Mouse (Mus musculus) megakaryocyte-erythroid progenitor cell, adult 5-6 weeks (primary cell): ENCODE measurements at regions not wholly inside any gene's neighbourhood (a gene's known extent, or its start where the extent isn't known, plus 50 kb on each side); places are given as distances from the start of the nearest gene placed in this dataset.
"Not testable (repeated sequence)": the region's sequence is repeated elsewhere in the genome, so short reads cannot be mapped to it uniquely, and the experiment has no call there.

Source experiments
- ATAC-seq: replicated peaks from 2 replicates; pipeline ENCODE4 v1.8.0; 2016; ENCODE audit warnings: mild to moderate bottlenecking, inconsistent platforms; ENCODE audit not compliant: severe bottlenecking, poor library complexity, low FRiP score, low TSS enrichment

DNA sequence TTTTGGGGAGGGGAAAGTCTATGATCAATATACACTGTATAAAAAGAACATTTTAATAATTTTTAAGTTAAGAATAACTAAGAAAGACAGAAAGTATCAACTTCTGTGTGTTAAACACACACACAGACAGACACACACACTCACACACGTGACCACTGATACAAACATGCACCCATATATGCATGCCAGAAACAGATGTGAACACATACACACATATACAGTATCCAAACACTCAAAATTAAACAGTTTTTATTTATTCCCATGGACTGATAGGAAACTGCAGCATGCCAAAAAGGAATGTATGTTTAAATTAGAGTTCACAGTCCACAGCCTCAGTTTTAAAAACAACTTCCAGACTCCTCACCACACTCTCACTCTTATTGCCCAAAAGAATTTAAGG lies 203.4 kb upstream of the Tbl1x start:
- ATAC-seq = no peak

DNA sequence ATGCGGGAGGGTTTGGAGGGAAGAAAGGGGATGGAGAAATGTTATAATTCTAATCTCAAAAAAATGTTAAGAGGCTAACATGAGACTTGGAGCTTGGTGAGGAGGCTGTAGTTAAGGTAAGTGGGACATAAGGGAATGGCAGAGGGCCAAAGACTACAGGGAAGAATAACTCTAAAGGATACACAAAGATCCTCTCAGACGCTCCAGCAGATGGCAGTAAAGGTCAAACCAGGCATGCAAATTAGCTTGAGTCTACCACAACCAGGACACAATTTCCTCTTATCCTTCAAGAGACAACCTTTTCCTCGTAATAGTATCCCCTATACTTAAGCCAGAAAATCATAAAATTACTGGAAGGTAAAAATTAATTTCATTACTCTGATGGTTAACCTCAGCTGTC lies 196.4 kb upstream of the Tbl1x start:
- 0 out of 2 replicates have a peak, but pooled peaks have one; percentile 57 for ATAC-seq

DNA sequence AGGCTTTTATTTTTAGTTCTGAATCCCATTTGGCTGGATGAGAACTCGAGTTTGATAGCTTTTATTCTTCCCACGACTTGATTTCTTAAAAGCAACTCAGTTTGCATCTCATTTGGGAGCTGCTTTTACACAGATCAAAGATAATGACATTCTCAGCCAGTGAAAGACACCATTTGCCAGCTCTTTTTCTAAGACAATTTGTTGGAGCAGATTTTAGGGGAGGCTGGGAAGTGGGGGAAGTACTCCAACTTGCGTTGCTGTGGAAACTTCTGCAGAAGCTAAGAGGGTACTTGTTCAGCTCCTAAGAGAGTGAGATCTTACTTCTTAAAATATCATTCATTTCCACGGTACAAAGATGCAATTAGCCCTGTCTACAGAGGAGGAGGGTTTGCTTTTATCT lies 187.2 kb upstream of the Tbl1x start:
- ATAC-seq = no peak

DNA sequence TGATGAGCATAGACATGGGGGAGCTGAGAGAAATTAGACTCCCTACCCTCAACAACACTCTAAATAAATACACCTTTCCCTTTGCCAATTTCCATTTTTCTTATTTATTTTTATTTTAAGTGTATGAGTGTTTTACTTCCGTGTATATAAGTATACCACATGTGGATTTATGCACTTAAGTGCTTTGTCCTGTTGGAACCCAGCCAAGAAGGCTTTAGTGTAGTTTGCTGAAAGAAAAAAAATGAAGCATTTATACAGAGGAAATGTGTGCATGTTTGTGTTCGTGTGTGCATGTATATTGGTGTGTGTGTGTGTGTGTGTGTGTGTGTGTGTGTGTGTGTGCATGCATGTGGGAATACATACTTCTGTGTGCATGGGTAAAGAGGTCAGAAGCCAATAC lies 157.6 kb upstream of the Tbl1x start:
- no peak for ATAC-seq

DNA sequence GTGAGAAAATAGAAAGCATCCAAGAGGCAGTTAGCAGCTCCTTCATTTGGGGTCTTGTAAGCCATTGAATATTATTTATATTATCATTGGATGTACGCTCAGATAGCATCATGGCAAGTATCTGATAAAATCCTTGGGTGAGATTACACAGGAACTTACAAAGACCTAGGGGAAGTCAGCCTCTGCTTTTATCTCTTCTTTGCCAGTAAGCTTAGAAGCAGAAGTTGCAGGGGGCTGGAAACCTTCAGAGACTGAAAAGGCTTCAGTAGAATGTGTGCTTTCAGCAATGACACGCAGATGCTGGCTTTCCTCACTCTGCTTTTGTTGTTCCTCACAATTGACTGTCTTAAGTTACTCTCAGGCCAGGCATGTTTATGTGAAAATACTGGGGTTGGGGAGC lies 150.3 kb upstream of the Tbl1x start:
- ATAC-seq = no peak

DNA sequence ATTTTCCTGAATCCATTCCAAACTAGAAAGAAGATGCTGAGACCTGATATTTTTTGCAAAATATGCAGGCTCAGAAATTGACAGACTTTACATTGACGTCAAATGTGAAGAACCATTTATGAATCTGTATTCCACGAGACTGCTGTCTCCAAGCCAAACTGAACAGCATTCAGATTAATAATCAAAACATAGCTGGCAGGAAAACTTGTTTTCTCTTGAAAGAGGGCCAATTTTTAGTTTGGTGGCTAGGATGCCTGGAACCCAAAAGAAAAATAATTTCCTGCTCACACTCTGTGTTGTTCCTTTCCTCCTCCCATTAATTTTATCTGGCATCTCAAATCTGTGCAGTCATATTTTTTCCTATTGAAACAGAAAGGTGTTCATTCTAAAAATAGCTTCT lies 149.7 kb upstream of the Tbl1x start:
- no peak for ATAC-seq

DNA sequence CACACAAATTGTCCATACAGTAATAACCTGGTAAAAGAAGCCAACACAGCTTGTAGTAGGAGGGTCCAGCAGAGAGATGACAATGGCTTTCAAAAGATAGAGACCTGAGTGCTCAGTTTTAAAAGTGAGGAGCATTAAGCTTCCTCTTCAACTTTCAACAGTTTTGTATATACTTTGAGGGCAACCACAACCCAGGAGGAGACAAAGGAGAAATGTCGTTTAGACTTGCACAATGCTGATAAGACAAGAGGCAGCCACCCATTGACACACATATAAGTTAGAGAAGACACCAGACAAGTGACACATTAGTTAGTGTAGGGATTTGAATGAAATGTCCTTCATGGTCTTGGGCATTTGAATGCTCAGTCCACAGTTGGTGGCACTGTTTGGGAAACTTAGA lies 147.2 kb upstream of the Tbl1x start:
- ATAC-seq = peak; percentile 44

DNA sequence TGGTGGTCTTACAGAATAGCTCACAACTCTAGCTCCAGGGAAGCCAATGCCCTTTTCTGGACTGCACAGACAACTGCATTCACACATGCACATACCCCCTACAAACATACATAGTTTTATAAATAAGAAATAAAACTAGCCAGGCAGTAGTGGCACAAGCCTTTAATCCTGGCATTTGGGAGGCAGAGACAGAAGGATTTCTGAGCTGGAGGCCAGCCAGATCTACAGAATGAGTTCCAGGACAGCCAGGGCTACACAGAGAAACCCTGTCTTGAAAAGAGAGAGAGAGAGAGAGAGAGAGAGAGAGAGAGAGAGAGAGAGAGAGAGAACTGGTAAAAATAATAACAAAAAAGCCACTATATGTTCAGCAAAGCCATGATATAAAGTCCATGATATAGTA lies 143.5 kb upstream of the Tbl1x start:
- no peak for ATAC-seq

DNA sequence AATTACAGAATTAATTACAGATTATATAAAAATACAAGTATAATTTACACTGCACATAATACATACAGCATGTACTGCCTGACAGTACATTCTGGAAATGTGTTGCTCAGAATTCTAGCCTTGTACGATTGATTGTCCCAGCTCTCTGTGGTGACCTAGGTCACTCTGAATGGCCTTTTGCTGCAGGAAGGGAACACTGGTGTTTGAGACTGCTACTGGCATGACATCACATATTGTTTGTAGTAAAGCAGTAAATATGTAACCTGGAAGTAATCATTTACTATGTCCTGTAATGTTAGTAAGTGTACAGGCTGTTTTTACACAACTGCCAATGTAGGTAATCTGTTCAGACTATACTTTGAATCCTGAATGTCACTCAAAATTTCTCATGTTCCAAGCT lies 123.5 kb upstream of the Tbl1x start:
- ATAC-seq = no peak

DNA sequence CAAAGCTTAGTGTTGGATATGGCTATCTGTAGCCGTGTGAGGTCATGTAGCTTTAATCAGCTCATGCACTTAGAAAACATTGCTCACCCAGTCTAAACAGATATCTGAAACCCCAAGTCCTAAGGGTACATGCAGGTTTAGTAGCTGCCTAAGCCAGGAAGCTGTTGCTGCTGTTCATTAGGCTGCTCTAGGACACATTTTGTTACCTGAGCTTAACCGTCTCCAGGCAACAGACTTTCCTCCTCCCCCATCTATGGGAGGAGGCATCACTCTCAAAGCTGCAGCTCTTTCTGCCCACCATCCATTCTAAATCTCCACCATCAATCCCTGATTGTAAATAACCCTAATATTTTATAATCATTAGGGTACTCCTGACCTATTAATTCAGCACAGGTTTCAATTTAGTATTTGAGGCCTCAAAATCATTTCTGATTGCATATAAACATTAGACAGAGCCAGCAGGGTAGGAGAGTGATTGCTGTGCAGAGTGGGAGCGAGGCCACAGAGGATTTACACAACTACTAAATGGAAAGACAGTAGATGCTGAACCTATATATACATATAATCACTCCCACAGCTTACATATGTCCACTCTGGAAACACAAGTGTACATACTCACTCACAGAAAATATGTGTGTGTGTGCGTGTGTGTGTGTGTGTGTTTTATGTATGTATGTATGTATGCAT lies 118.9 kb upstream of the Tbl1x start:
- ATAC-seq = no peak

DNA sequence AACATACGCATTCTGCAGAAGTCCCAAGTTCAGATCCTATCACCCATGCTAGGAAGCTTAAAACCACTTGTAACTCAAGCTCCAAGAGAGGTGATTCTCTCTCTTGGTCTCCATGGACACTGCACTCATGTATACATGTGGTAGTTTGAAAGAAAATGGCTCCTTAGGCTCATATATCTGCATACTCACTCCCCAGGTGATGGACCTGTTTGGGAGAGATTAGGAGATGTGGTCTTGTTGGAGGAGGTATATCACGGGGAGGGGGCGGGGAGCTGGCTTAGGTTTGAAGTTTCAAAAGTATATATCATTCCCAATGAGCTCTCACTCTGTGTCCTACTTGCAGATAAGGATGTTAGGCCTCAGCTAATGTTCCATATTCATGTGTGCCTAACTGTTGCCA lies 103.9 kb upstream of the Tbl1x start:
- peak; percentile 78 for ATAC-seq

DNA sequence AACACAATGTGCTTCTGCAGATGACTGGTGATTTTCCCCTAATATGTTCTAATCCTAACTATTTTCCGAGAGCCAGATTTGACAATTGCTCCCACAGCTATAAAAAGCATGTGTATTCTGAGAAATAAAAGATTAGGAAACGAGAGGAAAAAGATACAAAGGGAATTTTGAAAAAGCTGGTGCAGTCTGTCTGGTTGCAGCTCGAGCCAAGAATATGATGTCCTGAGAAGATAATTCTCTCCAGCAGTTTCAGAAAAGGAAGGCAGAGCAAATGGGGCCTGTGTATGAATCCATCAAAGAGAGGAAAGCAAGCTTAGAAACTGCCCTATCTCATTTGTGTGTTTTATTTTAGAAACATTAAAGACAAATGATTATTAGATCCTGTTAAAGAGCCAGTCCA lies 102.9 kb upstream of the Tbl1x start:
- no peak for ATAC-seq

DNA sequence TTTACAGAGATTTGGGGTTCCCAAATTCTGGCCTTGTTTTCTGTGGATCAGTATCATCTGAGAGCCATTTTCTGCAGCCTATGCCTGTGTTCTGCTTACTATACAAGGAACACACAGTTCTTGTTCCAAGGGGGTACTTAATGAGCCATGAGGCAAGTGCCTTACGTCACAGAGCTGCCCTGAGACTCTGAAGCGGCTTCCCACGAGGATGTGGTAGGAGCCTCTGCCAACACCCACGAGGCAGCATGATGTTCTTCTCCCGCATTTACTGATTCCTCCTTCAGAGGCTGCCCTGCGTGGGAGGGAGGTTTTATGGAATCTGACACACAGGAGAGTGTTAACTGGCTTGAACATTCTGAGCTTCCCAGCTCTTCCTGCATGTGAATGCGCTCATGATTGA lies 101.4 kb upstream of the Tbl1x start:
- no peak for ATAC-seq

DNA sequence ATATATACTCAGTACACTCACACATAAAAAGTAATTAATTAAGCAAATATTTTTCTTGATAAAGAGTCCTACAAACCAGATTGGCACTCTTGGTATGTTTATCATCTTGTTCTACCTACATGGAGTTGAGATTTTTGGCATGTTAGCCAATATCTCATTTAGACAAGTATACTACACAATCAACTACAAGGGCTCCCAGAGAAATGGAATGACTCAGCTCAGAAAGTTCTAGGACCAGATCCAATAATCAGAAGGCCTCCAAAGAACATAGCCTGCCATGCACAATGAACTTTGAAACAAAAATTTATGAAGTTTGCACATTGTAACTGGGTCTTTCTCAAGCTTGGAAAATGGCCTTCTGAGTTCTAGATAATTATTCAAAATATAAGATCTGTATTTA lies 100.0 kb upstream of the Tbl1x start:
- no peak for ATAC-seq

DNA sequence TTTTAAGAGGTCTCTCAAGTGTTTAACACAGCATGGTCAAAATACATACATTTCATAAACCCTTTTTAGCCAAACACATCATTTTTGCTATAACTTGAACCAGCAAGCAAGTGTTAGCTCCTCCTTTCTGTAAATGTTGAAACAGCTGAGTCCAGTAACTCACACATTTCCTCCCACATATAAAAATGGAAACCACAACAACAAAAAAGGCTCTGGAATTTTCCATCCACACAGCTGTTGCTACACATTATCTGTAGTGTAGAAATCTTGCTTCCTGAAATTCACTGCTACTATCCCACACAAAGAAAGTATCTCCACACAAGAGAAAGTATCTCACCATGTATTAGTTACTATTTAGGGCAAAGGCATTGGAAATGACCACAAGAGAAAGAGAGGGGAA lies 96.7 kb upstream of the Tbl1x start:
- ATAC-seq = no peak

DNA sequence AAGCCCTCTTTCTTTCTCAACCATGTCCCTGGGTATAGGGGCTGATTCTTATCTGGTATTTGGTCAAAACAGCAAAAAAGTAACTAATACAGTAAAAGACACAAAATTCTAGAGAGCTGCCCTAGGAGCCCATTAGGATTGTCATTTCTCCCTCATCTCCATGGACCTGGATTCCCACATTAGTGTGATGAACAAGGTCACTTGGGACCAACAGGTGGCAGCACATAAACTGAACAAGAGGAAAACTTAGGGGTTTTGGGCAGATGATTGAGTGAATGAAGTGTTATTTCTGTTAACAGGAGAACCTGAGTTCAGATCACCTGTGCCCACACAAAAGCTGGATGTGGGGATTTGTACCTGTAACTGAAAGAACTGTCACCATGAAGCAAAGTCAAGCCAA lies 93.0 kb upstream of the Tbl1x start:
- no peak for ATAC-seq

DNA sequence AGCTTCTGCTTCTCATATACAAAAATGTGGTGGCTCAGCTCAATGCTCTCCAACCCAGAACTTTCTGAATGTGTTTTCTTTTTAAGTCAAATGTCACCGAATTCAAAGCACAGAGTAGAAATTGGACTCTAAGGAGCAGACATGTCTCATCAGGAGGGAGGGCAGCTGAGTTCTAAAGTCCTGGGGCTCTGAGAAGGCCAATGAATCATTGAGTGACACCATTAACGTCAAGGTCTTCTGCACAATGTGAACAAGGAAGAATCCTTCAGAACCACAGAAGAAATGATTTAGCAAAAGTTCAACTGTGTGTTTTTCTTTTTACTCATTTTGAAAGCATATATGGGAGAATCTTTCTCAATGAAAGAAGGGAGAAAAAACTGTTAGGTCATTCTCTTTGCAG lies 88.6 kb upstream of the Tbl1x start:
- no peak for ATAC-seq

DNA sequence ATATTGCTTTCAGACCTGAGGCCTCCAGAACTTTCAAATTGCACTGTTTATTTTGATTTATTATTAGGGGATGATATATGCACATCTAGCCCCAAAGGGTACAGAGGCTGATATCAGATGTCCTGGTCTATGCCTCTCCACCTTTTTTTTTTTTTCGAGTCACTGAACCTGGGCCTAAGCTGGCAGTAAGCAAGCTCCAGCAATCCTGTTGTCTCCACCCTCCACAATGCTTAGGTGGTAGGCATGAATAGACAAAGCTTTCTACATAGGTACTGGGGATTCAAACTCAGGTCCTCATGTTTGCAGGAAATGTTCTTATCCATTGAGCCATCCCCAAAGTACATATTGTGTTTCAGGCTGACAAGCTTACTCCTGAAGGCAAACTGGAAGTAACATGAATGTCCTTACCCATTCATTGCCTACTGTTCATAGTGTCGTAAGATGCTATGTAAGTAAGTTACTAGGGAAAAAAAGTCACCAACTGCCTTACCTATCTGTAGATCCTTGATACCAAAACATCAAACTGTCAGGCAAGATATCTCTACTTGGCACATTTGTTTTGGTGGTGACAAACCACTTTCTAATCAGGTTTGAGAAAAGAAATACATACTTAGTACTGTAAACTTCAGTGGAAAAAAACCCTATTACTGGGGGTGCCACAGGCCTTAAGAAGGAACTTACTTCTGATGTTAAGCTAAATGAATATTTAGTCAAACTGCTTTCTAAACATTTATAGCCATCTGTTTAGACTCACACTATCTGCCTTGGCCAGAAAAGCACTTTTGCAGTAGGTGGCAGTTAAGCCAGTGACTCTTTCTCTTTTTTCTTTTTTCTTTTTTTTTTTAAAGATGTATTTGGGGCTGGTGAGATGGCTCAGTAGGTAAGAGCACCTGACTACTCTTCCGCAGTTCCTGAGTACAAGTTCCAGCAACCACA lies 85.8 kb upstream of the Tbl1x start:
- ATAC-seq = peak; percentile 93

DNA sequence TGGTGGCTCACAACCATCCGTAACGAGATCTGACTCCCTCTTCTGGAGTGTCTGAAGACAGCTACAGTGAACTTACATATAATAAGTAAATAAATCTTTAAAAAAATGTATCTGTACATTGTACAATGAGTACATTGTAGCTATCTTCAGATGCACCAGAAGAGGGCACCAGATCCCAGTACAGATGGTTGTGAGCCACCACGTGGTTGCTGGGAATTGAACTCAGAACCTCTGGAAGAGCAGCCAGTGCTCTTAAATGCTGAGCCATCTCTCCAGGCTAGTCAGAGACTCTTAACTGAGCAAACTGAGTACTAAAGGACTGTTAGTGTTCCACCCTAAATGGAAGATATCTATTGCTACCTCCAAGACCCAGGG lies 85.1 kb upstream of the Tbl1x start:
- ATAC-seq = not testable (repeated sequence)

DNA sequence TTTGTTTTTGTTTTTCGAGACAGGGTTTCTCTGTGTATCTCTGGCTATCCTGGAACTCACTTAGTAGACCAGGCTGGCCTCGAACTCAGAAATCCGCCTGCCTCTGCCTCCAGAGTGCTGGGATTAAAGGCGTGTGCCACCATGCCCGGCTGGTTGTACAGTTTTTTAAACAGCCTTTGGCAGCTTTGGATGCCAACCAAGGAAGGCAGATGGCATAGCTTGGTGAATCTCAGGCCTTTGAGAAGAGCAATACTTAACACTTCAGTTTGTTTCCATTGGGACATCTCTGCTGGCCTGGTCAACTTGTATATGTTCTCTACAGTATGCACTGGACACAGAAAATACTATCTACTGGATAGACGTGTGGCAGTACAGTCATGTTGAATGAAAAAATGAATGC lies 84.0 kb upstream of the Tbl1x start:
- ATAC-seq = not testable (repeated sequence)

DNA sequence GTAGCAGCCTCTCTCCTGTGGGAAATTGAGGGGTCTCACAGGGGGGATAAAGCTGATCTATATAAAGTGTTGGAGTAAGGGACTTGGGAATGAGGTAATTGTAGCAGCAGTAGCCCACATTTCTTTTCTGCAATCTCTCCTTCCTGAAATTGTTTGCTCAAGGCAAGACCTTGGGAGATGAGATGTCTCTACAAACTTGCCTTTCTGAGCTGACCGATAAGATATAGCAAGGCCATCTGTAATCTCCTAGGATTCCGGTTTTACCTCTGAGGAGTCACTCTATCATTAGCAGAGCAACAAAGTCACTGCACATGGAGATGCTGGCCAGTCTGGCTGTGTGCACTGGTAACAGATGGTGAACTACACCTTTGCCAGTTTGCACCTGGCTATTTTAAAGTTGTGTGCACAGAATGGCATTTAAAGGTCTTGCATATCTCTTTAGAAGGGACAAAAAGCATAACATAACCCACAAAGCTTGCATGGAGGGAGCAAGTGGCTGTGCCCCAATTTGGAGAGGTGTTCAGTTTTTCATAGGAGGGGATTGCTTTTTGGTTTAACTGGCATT lies 78.7 kb upstream of the Tbl1x start:
- ATAC-seq = peak; percentile 28; the same call in 1 of the 2 replicates
